Mouse (Mus musculus): Measurements from ENCODE around the gene C2cd2l.

DNA sequence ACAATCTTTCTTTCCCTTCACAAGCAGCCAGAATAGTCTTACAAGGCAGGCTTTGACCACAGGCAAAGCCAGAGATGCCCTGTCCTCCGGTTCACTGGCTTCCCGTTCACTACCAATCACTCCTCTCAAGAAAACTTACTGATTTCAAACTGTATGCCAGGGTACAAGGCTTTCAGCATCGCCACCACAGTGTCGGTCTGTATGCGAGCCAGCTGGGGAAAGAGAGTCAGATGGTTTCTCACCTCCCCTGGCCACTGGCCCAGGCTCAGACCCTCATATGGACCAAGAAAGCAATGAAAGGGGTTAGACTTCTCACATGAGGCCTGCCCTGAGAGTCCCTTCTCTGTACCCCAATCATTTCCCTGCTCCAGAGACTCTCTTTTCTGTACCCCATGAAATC, 21.4 kb upstream of the C2cd2l start:
- TF ChIP-seq CTCF (IDR thresholded peaks at IDR 0.05; ENCODE audit: control insufficient read depth, insufficient read depth, insufficient read length) (no peak), MAX (IDR thresholded peaks at IDR 0.05) (no peak), MYOG (IDR thresholded peaks at IDR 0.05; ENCODE audit: control insufficient read depth, extremely low read depth, insufficient read length) (no peak), USF1 (IDR thresholded peaks at IDR 0.05; ENCODE audit: low read depth) (no peak), FOSL1 (IDR thresholded peaks at IDR 0.05; ENCODE audit: insufficient read depth, low read length, poor library complexity, severe bottlenecking) (no peak)
